Mouse (Mus musculus) brain, embryonic 14.5 days (tissue): ENCODE data around the gene Col20a1.

Experiments used
- CTCF ChIP-seq: fragments of 200-500 bp; IDR thresholded peaks from 2 replicates; pipeline ENCODE4 v1.5.1; 2012; ENCODE audit warnings: inconsistent platforms, mild to moderate bottlenecking, moderate library complexity, borderline replicate concordance; ENCODE audit not compliant: insufficient read depth, insufficient read length; ENCODE audit errors: extremely low read depth
- POLR2A ChIP-seq: fragments of 200-500 bp; IDR thresholded peaks from 2 replicates; pipeline ENCODE4 v1.6.1; 2012; ENCODE audit warnings: mild to moderate bottlenecking, inconsistent platforms, borderline replicate concordance; ENCODE audit not compliant: poor library complexity, insufficient read depth, insufficient read length, severe bottlenecking; ENCODE audit errors: extremely low read depth

DNA sequence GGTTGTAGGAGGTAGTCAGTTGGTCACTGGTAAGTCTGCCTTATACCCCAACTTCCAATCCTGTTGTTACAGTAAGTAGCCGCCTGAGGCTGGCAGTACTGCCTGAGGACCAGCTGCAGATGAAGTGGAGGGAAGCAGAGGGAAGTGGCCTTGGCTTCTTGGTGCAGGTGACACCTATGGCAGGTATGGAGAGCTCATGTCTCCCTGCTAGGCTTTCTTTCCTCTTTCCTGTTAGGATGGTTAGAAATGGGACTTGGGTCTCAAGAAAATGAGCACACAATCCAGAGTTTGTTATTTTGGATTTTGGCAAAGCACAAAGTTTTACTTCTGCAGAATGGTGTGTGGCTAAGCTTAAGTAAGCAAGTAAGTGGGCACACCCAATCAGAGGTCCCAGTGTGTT is 2.6 kb downstream of the Col20a1 start:
- TF ChIP-seq CTCF (no peak), POLR2A (no peak)
